Mouse (Mus musculus) heart, adult 11 months (tissue): ENCODE data around the gene Wnt3.

ENCODE experiments used
- DNase-seq: peaks from one replicate; pipeline ENCODE4 v3.0.0; 2022

The Wnt3 gene

GRCm38 (mm10) chr11:103852590-103853283 lies 78.8 kb downstream of the Wnt3 start:
- DNase-seq = no peak

- no peak for DNase-seq
Observed at GRCm38 (mm10) chr11:103853284-103853920, 79.5 kb downstream of the Wnt3 start.

- no peak for DNase-seq
Observed at GRCm38 (mm10) chr11:103854294-103854693, 80.3 kb downstream of the Wnt3 start.

- no peak for DNase-seq
Observed at GRCm38 (mm10) chr11:103856641-103857040, 82.7 kb downstream of the Wnt3 start.

GRCm38 (mm10) chr11:103858760-103859159 lies 84.8 kb downstream of the Wnt3 start:
- no peak for DNase-seq

- DNase-seq = no peak
Observed at GRCm38 (mm10) chr11:103859933-103860610, 86.1 kb downstream of the Wnt3 start.

- DNase-seq = no peak
Observed at GRCm38 (mm10) chr11:103862951-103863350, 89.0 kb downstream of the Wnt3 start.

GRCm38 (mm10) chr11:103864486-103864885 lies 90.5 kb downstream of the Wnt3 start:
- no peak for DNase-seq

GRCm38 (mm10) chr11:103865346-103865745 lies 91.4 kb downstream of the Wnt3 start:
- no peak for DNase-seq
